Mouse (Mus musculus): Measurements from ENCODE around the gene Pgf.

GRCm38 (mm10) chr12:85197371-85197770 lies 19.8 kb upstream of the Pgf start:
- TF ChIP-seq POLR2A (IDR thresholded peaks at IDR 0.05; ENCODE audit: borderline replicate concordance, low read depth, low read length): no peak
- no peak for TF ChIP-seq CTCF (IDR thresholded peaks at IDR 0.05; ENCODE audit: low read depth, low read length)
